ENCODE assay signal across 12 mouse cellular contexts in the genomic region with DNA sequence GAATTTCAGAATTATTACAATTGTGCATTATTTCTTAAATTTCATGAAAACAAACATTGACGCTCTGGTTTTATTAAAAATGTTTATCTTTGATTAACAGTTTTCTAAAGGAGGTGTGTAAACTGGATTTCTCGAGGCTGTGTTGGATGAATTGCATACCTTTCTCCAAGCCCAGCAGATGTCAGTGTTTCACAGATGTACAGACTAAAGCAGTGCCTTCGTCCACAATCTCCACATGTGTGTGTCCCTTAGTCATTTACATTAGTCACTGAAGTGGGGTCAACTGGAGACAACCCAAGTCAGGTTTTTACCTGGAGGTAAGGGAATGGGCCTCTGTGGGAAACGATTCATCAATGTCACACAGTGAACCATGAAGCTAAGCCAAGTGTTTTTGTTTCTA. TPM values are rescaled to one million over a fixed set of nuclear protein-coding genes. Genes with fewer than 3 reads are reported as not detected.
DNase-seq lines count a peak whose midpoint lies in the region; ATAC-seq and TF ChIP-seq lines count a peak whose summit lies in the region.
"Had no signal": no experiment of that assay in that cellular context is flagged by ENCODE, and none has a peak within 500 bp of the region (broad histone marks: within the 10 kb centered on the region; RNA-seq: fewer than 3 reads in every experiment).

No protein-coding gene starts in this region.

- no peak overlapping the region for H3K4me2 ChIP-seq in forebrain, embryonic 16.5 days (ENCODE audit: low read length)
- no peak overlapping the region for H3K4me2 ChIP-seq in forebrain, embryonic 12.5 days
- no peak overlapping the region for H3K4me2 ChIP-seq in midbrain, embryonic 13.5 days (replicated peaks)
- H3K4me2 ChIP-seq in kidney, embryonic 14.5 days (replicated peaks; ENCODE audit: low read depth, low read length): no peak overlapping the region
- H3K4me2 ChIP-seq: embryonic facial prominence, embryonic 12.5 days had no signal

- in situ Hi-C loops in Patski (cut with MboI; ENCODE audit: low pct_unique_long_range_greater_than_20kb): loop anchor here (25.0 kb wide), 1 partner anchor 461 kb away; no protein-coding TSS in a partner anchor

- H3K27ac ChIP-seq in forebrain, embryonic 16.5 days (ENCODE audit: low read length): no peak overlapping the region
- no peak overlapping the region for H3K27ac ChIP-seq in forebrain, embryonic 12.5 days
- no peak overlapping the region for H3K27ac ChIP-seq in left cerebral cortex, adult 2 months
- H3K27ac ChIP-seq in midbrain, embryonic 13.5 days: no peak overlapping the region
- H3K27ac ChIP-seq in kidney, embryonic 14.5 days (ENCODE audit: low read depth, low read length): no peak overlapping the region
- H3K27ac ChIP-seq: embryonic facial prominence, embryonic 12.5 days had no signal

- no peak overlapping the region for H3K4me3 ChIP-seq in forebrain, embryonic 16.5 days (replicated peaks; ENCODE audit: low read length)
- no peak overlapping the region for H3K4me3 ChIP-seq in forebrain, embryonic 12.5 days (replicated peaks)
- no peak overlapping the region for H3K4me3 ChIP-seq in left cerebral cortex, adult 2 months
- H3K4me3 ChIP-seq in midbrain, embryonic 13.5 days (replicated peaks): no peak overlapping the region
- H3K4me3 ChIP-seq in kidney, embryonic 14.5 days (ENCODE audit: low read length): no peak overlapping the region
- H3K4me3 ChIP-seq: embryonic facial prominence, embryonic 12.5 days had no signal

- no peaks in the 10 kb centered on the region for H3K9me3 ChIP-seq in forebrain, embryonic 16.5 days (ENCODE audit: control insufficient read depth, low read length)
- no peaks in the 10 kb centered on the region for H3K9me3 ChIP-seq in forebrain, embryonic 12.5 days
- no peaks in the 10 kb centered on the region for H3K9me3 ChIP-seq in midbrain, embryonic 13.5 days
- no peaks in the 10 kb centered on the region for H3K9me3 ChIP-seq in kidney, embryonic 14.5 days (ENCODE audit: control insufficient read depth, low read length)
- H3K9me3 ChIP-seq: embryonic facial prominence, embryonic 12.5 days had no signal

- peak; percentile 67; the same call in 1 of the 2 replicates for ATAC-seq in forebrain, embryonic 16.5 days
- no peak for ATAC-seq in forebrain, embryonic 12.5 days (ENCODE audit: low FRiP score)
- ATAC-seq in Patski: no peak
- peak; percentile 70; the same call in 1 of the 2 replicates for ATAC-seq in midbrain, embryonic 13.5 days
- ATAC-seq in kidney, embryonic 14.5 days (ENCODE audit: low FRiP score, low TSS enrichment): no peak

- no peaks in the 10 kb centered on the region for H3K4me1 ChIP-seq in forebrain, embryonic 16.5 days (replicated peaks; ENCODE audit: control insufficient read depth, insufficient read depth, low read length)
- no peaks in the 10 kb centered on the region for H3K4me1 ChIP-seq in forebrain, embryonic 12.5 days
- no peaks in the 10 kb centered on the region for H3K4me1 ChIP-seq in midbrain, embryonic 13.5 days (replicated peaks)
- H3K4me1 ChIP-seq in kidney, embryonic 14.5 days (ENCODE audit: control insufficient read depth, insufficient read depth, low read length): no peaks in the 10 kb centered on the region
- H3K4me1 ChIP-seq: embryonic facial prominence, embryonic 12.5 days had no signal

- TF ChIP-seq CTCF in left cerebral cortex, adult 2 months (IDR thresholded peaks at IDR 0.05): peak; percentile 65
- peak; percentile 26 for TF ChIP-seq CTCF in Patski (IDR thresholded peaks at IDR 0.05)

- intact Hi-C loops in left cerebral cortex, adult 2 months (cut with DNase I): loop anchor here (2.0 kb wide), 1 partner anchor 449 kb away; no protein-coding TSS in a partner anchor
- intact Hi-C loops in left cerebral cortex, postnatal 36 days (cut with DNase I): loop anchor here (5.0 kb wide), 2 partner anchors 451 to 519 kb away; no protein-coding TSS in a partner anchor

- H3K36me3 ChIP-seq in forebrain, embryonic 16.5 days (ENCODE audit: control insufficient read depth, insufficient read depth): no peaks in the 10 kb centered on the region
- H3K36me3 ChIP-seq in forebrain, embryonic 12.5 days (replicated peaks): no peaks in the 10 kb centered on the region
- H3K36me3 ChIP-seq in midbrain, embryonic 13.5 days: no peaks in the 10 kb centered on the region
- H3K36me3 ChIP-seq in kidney, embryonic 14.5 days (ENCODE audit: control insufficient read depth, insufficient read depth, low read length): no peaks in the 10 kb centered on the region
- H3K36me3 ChIP-seq: embryonic facial prominence, embryonic 12.5 days had no signal

- no peaks in the 10 kb centered on the region for H3K27me3 ChIP-seq in forebrain, embryonic 16.5 days (replicated peaks; ENCODE audit: control insufficient read depth, insufficient read depth, low read length)
- H3K27me3 ChIP-seq in forebrain, embryonic 12.5 days: no peaks in the 10 kb centered on the region
- H3K27me3 ChIP-seq in Patski: no peaks in the 10 kb centered on the region
- H3K27me3 ChIP-seq in midbrain, embryonic 13.5 days: no peaks in the 10 kb centered on the region
- H3K27me3 ChIP-seq in kidney, embryonic 14.5 days (ENCODE audit: control insufficient read depth, insufficient read depth, low read length): no peaks in the 10 kb centered on the region
- H3K27me3 ChIP-seq: embryonic facial prominence, embryonic 12.5 days had no signal

- 56% methylated on average over 4 of the region's 4 CpGs for WGBS in forebrain, embryonic 16.5 days
- WGBS in forebrain, embryonic 12.5 days: 62% methylated on average over 4 of the region's 4 CpGs
- WGBS in midbrain, embryonic 13.5 days: 67% methylated on average over 4 of the region's 4 CpGs
- 57% methylated on average over 4 of the region's 4 CpGs for WGBS in kidney, embryonic 14.5 days

- POLR2A ChIA-PET in Patski (lab: Charles Lee): no interaction called here

- CTCF ChIA-PET in Patski (lab: Charles Lee): no interaction called here

- peak; percentile 37 to 44 for DNase-seq in left cerebral cortex, adult 2 months (ENCODE audit: extremely low spot score in 1 of 2, low spot score in 2 of 2)
- DNase-seq in left cerebral cortex, postnatal 36 days (ENCODE audit: low spot score in 2 of 2): no peak
- no peak for DNase-seq in Patski (ENCODE audit: low read depth, low spot score)
- no peak for DNase-seq in gastrocnemius, postnatal 25 days
- DNase-seq: adrenal gland, postnatal 25 days had no signal

- H3K9ac ChIP-seq in forebrain, embryonic 16.5 days (replicated peaks; ENCODE audit: low read depth, low read length): no peak overlapping the region
- no peak overlapping the region for H3K9ac ChIP-seq in forebrain, embryonic 12.5 days
- H3K9ac ChIP-seq in midbrain, embryonic 13.5 days (replicated peaks): no peak overlapping the region
- no peak overlapping the region for H3K9ac ChIP-seq in kidney, embryonic 14.5 days (ENCODE audit: low read depth, low read length)
- H3K9ac ChIP-seq: embryonic facial prominence, embryonic 12.5 days had no signal

RNA-seq across cellular contexts. Expression of a gene that starts 15.6 kb away (rescaled TPM):
- 10.3 and 10.6 TPM in 2 replicates for polyA plus RNA-seq in forebrain, embryonic 16.5 days (2015; fragmentation: Nextera tagmentation; extraction: Ambion mirVana)
- 14.9 and 15.0 TPM in 2 replicates for polyA plus RNA-seq in forebrain, embryonic 12.5 days (2016; fragmentation: Nextera tagmentation; extraction: Ambion mirVana)
- 10 to 100 TPM; 27.3 to 38.3 TPM for total RNA-seq in left cerebral cortex, adult 2 months (2021)
- 10 to 100 TPM; 28.4 to 38.4 TPM for total RNA-seq in left cerebral cortex, postnatal 36 days (2021)
- polyA plus RNA-seq in Patski (2021): 14.3 TPM
- 11.3 and 13.4 TPM in 2 replicates for polyA plus RNA-seq in midbrain, embryonic 13.5 days (2015; fragmentation: Nextera tagmentation; extraction: Ambion mirVana)
- 10 to 100 TPM in 1 of 2 experiments, 1 to 10 TPM in 1; 4.9 to 14.1 TPM for total RNA-seq in gastrocnemius, postnatal 25 days (2021)
- polyA plus RNA-seq in kidney, embryonic 14.5 days (2014; fragmentation: Nextera tagmentation; extraction: Ambion mirVana): 26.7 and 35.9 TPM in 2 replicates

RNA-seq across cellular contexts. Expression of a gene that starts 26.9 kb away (rescaled TPM):
- polyA plus RNA-seq in forebrain, embryonic 16.5 days (2015; fragmentation: Nextera tagmentation; extraction: Ambion mirVana): not detected in 2 replicates
- 1.1 TPM in 1 of 2 replicates, not detected in the other for polyA plus RNA-seq in forebrain, embryonic 12.5 days (2016; fragmentation: Nextera tagmentation; extraction: Ambion mirVana)
- total RNA-seq in left cerebral cortex, adult 2 months (2021): not detected
- not detected for total RNA-seq in left cerebral cortex, postnatal 36 days (2021)
- not detected for polyA plus RNA-seq in Patski (2021)
- polyA plus RNA-seq in midbrain, embryonic 13.5 days (2015; fragmentation: Nextera tagmentation; extraction: Ambion mirVana): not detected in 2 replicates
- total RNA-seq in gastrocnemius, postnatal 25 days (2021): not detected
- polyA plus RNA-seq in kidney, embryonic 14.5 days (2014; fragmentation: Nextera tagmentation; extraction: Ambion mirVana): 0.63 TPM in 1 of 2 replicates, not detected in the other
- total RNA-seq: adrenal gland, postnatal 25 days; layer of hippocampus, postnatal 14 days had no signal
- polyA plus RNA-seq: heart, embryonic 14.5 days had no signal

RNA-seq across cellular contexts. Expression of a gene that starts 27.1 kb away (rescaled TPM):
- 1.1 TPM in 2 replicates for polyA plus RNA-seq in forebrain, embryonic 16.5 days (2015; fragmentation: Nextera tagmentation; extraction: Ambion mirVana)
- polyA plus RNA-seq in forebrain, embryonic 12.5 days (2016; fragmentation: Nextera tagmentation; extraction: Ambion mirVana): 1.1 TPM in 1 of 2 replicates, not detected in the other
- 1 to 10 TPM in 1 of 2 experiments, under 1 TPM in 1; 0.79 to 1.1 TPM for total RNA-seq in left cerebral cortex, adult 2 months (2021)
- under 1 TPM in 1 of 2 experiments, not detected in 1; 0.64 TPM for total RNA-seq in left cerebral cortex, postnatal 36 days (2021)
- not detected for polyA plus RNA-seq in Patski (2021)
- polyA plus RNA-seq in midbrain, embryonic 13.5 days (2015; fragmentation: Nextera tagmentation; extraction: Ambion mirVana): 0.73 and 0.99 TPM in 2 replicates
- total RNA-seq in gastrocnemius, postnatal 25 days (2021): not detected
- polyA plus RNA-seq in kidney, embryonic 14.5 days (2014; fragmentation: Nextera tagmentation; extraction: Ambion mirVana): 1.6 and 2.0 TPM in 2 replicates
- total RNA-seq: layer of hippocampus, postnatal 14 days had no signal

Comparison
In these comparisons a context has a peak if more than half of its experiments do, and no peak if none do; other contexts are left out.
1. ATAC-seq: peak in forebrain, embryonic 16.5 days (single experiment) and midbrain, embryonic 13.5 days (single experiment); none in forebrain, embryonic 12.5 days (single experiment), Patski (single experiment) and kidney, embryonic 14.5 days (single experiment).
2. DNase-seq: peak in left cerebral cortex, adult 2 months (2 of 2); none in left cerebral cortex, postnatal 36 days (0 of 2), Patski (single experiment) and gastrocnemius, postnatal 25 days (single experiment).